Mouse (Mus musculus): ENCODE data around the gene Pgr. TPM values are rescaled to one million over a fixed set of nuclear protein-coding genes. Genes with fewer than 3 reads are reported as not detected.

Gene Pgr
- total RNA-seq, 2 experiments from 2014 or later = 20.9 to 21.7 TPM

GRCm38 (mm10) chr9:8964512-8965133 is 65.0 kb downstream of the Pgr start:
- intact Hi-C loops (cut with DNase I) = loop anchor here (1.0 kb wide), 2 partner anchors 264 to 738 kb away; no protein-coding TSS in a partner anchor
- DNase-seq (ENCODE audit: extremely low spot score in 1 of 2, low spot score in 2 of 2) = peak; percentile 18 to 33
- peak; percentile 72 for TF ChIP-seq CTCF (IDR thresholded peaks at IDR 0.05)

GRCm38 (mm10) chr9:8970240-8970639 is 70.6 kb downstream of the Pgr start:
- TF ChIP-seq CTCF (IDR thresholded peaks at IDR 0.05) = no peak
- Histone ChIP-seq H3K4me3 (no peak overlapping the region), H3K27ac (no peak overlapping the region)
- intact Hi-C loops (cut with DNase I) = loop anchor here (10.0 kb wide), 1 partner anchor 405 kb away; no protein-coding TSS in a partner anchor
- DNase-seq (ENCODE audit: extremely low spot score in 1 of 2, low spot score in 2 of 2) = no peak

More at GRCm38 (mm10) chr9:8964512-8965133, 65.0 kb downstream of the Pgr start:
- H3K4me3 ChIP-seq = no peak overlapping the region
- H3K27ac ChIP-seq = no peak overlapping the region

GRCm38 (mm10) chr9:8971491-8971890 is 71.9 kb downstream of the Pgr start, which contains the start of gene Gm16485:
TSS of gene Gm16485 (plus strand) at chr9:8971791.
- Histone ChIP-seq H3K27ac (no peak within 1 kb of the TSS), H3K4me3 (no peak within 1 kb of the TSS)
- no peak for TF ChIP-seq CTCF (IDR thresholded peaks at IDR 0.05)
- DNase-seq (ENCODE audit: extremely low spot score in 1 of 2, low spot score in 2 of 2) = no peak
- intact Hi-C loops (cut with DNase I) = loop anchor here (10.0 kb wide), 1 partner anchor 403 kb away; no protein-coding TSS in a partner anchor

DNA sequence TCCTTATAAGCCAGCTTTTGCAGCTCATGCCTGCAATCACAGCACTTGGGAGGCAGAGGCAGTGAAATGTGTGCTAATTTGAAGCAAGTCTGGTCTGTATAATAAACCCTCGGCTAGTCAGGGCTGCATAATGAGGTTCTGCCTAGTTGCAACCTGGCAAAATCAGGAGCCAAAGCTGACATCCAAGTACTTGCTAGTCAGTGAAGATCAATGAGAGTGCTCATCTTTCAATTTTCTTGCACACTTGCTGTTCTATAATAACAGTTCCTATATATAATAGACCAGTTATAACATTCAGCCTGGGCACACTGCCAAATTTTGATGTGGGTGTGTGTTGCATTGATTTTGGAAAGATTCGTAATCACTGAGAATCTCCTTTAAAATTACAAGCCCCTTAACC is 78.1 kb downstream of the Pgr start:
- peak; percentile 14 to 33 for DNase-seq (ENCODE audit: extremely low spot score in 1 of 2, low spot score in 2 of 2)
- no peak overlapping the region for H3K4me3 ChIP-seq
- intact Hi-C loops (cut with DNase I) = loop anchor here (10.0 kb wide), 1 partner anchor 397 kb away; no protein-coding TSS in a partner anchor
- no peak overlapping the region for H3K27ac ChIP-seq
- no peak for TF ChIP-seq CTCF (IDR thresholded peaks at IDR 0.05)

GRCm38 (mm10) chr9:8982315-8982714 is 82.7 kb downstream of the Pgr start:
- TF ChIP-seq CTCF (IDR thresholded peaks at IDR 0.05) = no peak
- H3K4me3 ChIP-seq = no peak overlapping the region
- intact Hi-C loops (cut with DNase I) = no loop called here
- H3K27ac ChIP-seq = no peak overlapping the region
- no peak for DNase-seq (ENCODE audit: extremely low spot score in 1 of 2, low spot score in 2 of 2)

- Histone ChIP-seq H3K27ac (no peak overlapping the region), H3K4me3 (no peak overlapping the region)
- DNase-seq (ENCODE audit: extremely low spot score in 1 of 2, low spot score in 2 of 2) = no peak
- intact Hi-C loops (cut with DNase I) = no loop called here
- TF ChIP-seq CTCF (IDR thresholded peaks at IDR 0.05) = no peak
These were observed 96.9 kb downstream of the Pgr start for GRCm38 (mm10) chr9:8996494-8996893.

DNA sequence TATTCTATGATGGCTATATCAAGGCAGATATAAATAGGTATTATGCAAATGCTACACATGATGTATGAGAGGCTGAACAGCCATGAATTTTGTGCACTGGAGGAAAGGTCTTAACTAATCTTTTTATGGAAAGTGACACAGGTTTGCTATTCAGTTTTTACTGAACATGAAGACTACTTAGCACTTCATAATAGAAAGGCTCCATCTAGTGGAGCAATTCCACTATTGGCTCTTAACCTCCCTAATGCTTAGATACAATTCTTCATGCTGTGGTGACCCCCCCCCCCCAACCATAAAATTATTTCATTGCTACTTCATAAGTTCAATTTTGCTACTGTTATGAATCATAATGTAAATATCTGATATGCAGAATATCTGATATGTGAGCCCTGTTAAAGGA is 101.5 kb downstream of the Pgr start:
- no peak for DNase-seq (ENCODE audit: extremely low spot score in 1 of 2, low spot score in 2 of 2)
- intact Hi-C loops (cut with DNase I) = no loop called here
- TF ChIP-seq CTCF (IDR thresholded peaks at IDR 0.05) = peak; percentile 58
- H3K4me3 ChIP-seq = no peak overlapping the region
- H3K27ac ChIP-seq = no peak overlapping the region

DNA sequence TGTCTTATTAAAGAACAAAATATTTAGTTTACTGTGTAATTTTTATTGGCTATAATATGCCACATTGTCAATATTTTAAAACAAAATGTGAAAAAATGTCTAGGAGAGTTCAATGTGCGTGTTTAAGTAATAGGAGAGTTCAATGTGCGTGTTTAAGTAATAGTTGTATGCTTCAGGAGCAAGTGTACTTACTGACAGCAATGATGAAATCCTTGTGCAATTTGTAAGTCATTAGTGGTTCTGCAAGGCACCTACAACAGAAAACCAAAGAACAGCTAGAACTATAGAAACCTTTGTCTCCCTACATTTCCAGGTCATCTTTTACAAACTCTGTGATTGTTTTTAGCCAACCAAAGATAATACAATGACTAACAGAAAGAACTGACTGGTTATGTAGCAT is 115.5 kb downstream of the Pgr start:
- Histone ChIP-seq H3K27ac (no peak overlapping the region), H3K4me3 (no peak overlapping the region)
- intact Hi-C loops (cut with DNase I) = no loop called here
- TF ChIP-seq CTCF (IDR thresholded peaks at IDR 0.05) = no peak
- DNase-seq (ENCODE audit: extremely low spot score in 1 of 2, low spot score in 2 of 2) = no peak

Other genes with a start within 250 kb of the Pgr start
- 10 to 100 TPM; 13.2 to 13.8 TPM for gene Gm16485, start 72.0 kb downstream of the Pgr start, total RNA-seq (2021)